Mouse (Mus musculus) forebrain, embryonic 16.5 days (tissue): ENCODE results near the gene Spata5. TPM values are rescaled to one million over a fixed set of nuclear protein-coding genes. Genes with fewer than 3 reads are reported as not detected.

Experiments
- ATAC-seq: fragments of 200-750 bp; cut with Nextera tagmentation; 2 replicates; pipeline ENCODE4 v1.8.0; 2017; ENCODE audit warnings: mild to moderate bottlenecking, moderate library complexity
- H3K27ac ChIP-seq: fragments of 300-500 bp; sonication (generic); 2 replicates; pipeline ENCODE4 v1.5.1; 2014; ENCODE audit warnings: low read length, control low read depth
- H3K27me3 ChIP-seq: fragments of 300-500 bp; sonication (generic); replicated peaks from 2 replicates; pipeline ENCODE4 v1.6.1; 2014; ENCODE audit warnings: low read length; ENCODE audit not compliant: control insufficient read depth, insufficient read depth
- H3K36me3 ChIP-seq: fragments of 300-500 bp; sonication (generic); 2 replicates; pipeline ENCODE4 v1.6.1; 2014; ENCODE audit not compliant: control insufficient read depth, insufficient read depth
- H3K4me1 ChIP-seq: fragments of 300-500 bp; sonication (generic); replicated peaks from 2 replicates; pipeline ENCODE4 v1.6.1; 2014; ENCODE audit warnings: low read length; ENCODE audit not compliant: control insufficient read depth, insufficient read depth
- H3K4me2 ChIP-seq: fragments of 300-500 bp; sonication (generic); 2 replicates; pipeline ENCODE4 v1.6.1; 2014; ENCODE audit warnings: mild to moderate bottlenecking, low read length, control low read depth
- H3K4me3 ChIP-seq: fragments of 300-500 bp; sonication (generic); replicated peaks from 2 replicates; pipeline ENCODE4 v1.5.1; 2014; ENCODE audit warnings: mild to moderate bottlenecking, low read length, control low read depth
- H3K9ac ChIP-seq: fragments of 300-500 bp; sonication (generic); replicated peaks from 2 replicates; pipeline ENCODE4 v1.6.1; 2014; ENCODE audit warnings: low read depth, low read length, control low read depth
- H3K9me3 ChIP-seq: fragments of 300-500 bp; sonication (generic); 2 replicates; pipeline ENCODE4 v1.6.1; 2016; ENCODE audit warnings: low read length; ENCODE audit not compliant: control insufficient read depth
- WGBS: fragments of 180-500 bp; shearing (Covaris S2); extraction: QIAGEN DNeasy Blood & Tissue Kit; methylation state at CpG from one replicate; pipeline ENCODE4 v1.1.7; 2014; 5-methylcytosine and 5-hydroxymethylcytosine counted together
- polyA plus RNA-seq: library from polyadenylated mRNA; unstranded; fragments of >200 nt; fragmentation: Nextera tagmentation; extraction: Ambion mirVana; gene quantifications from 2 replicates; pipeline ENCODE4 v1.2.1, GENCODE M21; 2015

The Spata5 gene
- polyA plus RNA-seq, 1 experiment from 2014 or later = 37.6 TPM

GRCm38 (mm10) chr3:37469353-37469752, 49.7 kb downstream of the Spata5 start:
- no peaks in the 10 kb centered on the region for H3K36me3 ChIP-seq
- H3K4me1 ChIP-seq = no peaks in the 10 kb centered on the region
- no peak for ATAC-seq
- no peak overlapping the region for H3K27ac ChIP-seq
- no peaks in the 10 kb centered on the region for H3K9me3 ChIP-seq
- no peaks in the 10 kb centered on the region for H3K27me3 ChIP-seq
- WGBS = 90% methylated on average over 4 of the region's 4 CpGs
- H3K4me2 ChIP-seq = no peak overlapping the region
- no peak overlapping the region for H3K4me3 ChIP-seq
- H3K9ac ChIP-seq = no peak overlapping the region

GRCm38 (mm10) chr3:37470867-37471266, 51.2 kb downstream of the Spata5 start:
- Histone ChIP-seq H3K27me3 (no peaks in the 10 kb centered on the region), H3K4me3 (no peak overlapping the region), H3K36me3 (no peaks in the 10 kb centered on the region), H3K9ac (no peak overlapping the region), H3K4me1 (no peaks in the 10 kb centered on the region), H3K27ac (no peak overlapping the region), H3K9me3 (no peaks in the 10 kb centered on the region), H3K4me2 (no peak overlapping the region)
- no peak for ATAC-seq
- WGBS = 90% methylated on average over 2 of the region's 2 CpGs

GRCm38 (mm10) chr3:37472461-37472860, 52.8 kb downstream of the Spata5 start:
- H3K4me3 ChIP-seq = no peak overlapping the region
- H3K36me3 ChIP-seq = no peaks in the 10 kb centered on the region
- no peak overlapping the region for H3K4me2 ChIP-seq

GRCm38 (mm10) chr3:37476485-37476884, 56.8 kb downstream of the Spata5 start:
- Histone ChIP-seq H3K4me2 (no peak overlapping the region), H3K27me3 (no peaks in the 10 kb centered on the region), H3K4me1 (no peaks in the 10 kb centered on the region), H3K27ac (no peak overlapping the region), H3K9ac (no peak overlapping the region), H3K4me3 (no peak overlapping the region), H3K36me3 (no peaks in the 10 kb centered on the region), H3K9me3 (no peaks in the 10 kb centered on the region)
- ATAC-seq = no peak
- 71% methylated on average over 1 of the region's 1 CpGs for WGBS

More at GRCm38 (mm10) chr3:37472461-37472860, 52.8 kb downstream of the Spata5 start:
- H3K27me3 ChIP-seq = no peaks in the 10 kb centered on the region
- no peaks in the 10 kb centered on the region for H3K4me1 ChIP-seq
- H3K9me3 ChIP-seq = no peaks in the 10 kb centered on the region
- no peak for ATAC-seq
- H3K27ac ChIP-seq = no peak overlapping the region
- H3K9ac ChIP-seq = no peak overlapping the region

GRCm38 (mm10) chr3:37477438-37478188, 57.9 kb downstream of the Spata5 start:
- no peaks in the 10 kb centered on the region for H3K27me3 ChIP-seq
- no peak overlapping the region for H3K4me3 ChIP-seq
- H3K4me1 ChIP-seq = no peaks in the 10 kb centered on the region
- WGBS = 57% methylated on average over 7 of the region's 7 CpGs
- no peak overlapping the region for H3K4me2 ChIP-seq
- H3K9ac ChIP-seq = no peak overlapping the region
- no peak overlapping the region for H3K27ac ChIP-seq
- no peaks in the 10 kb centered on the region for H3K36me3 ChIP-seq
- no peak for ATAC-seq
- H3K9me3 ChIP-seq = no peaks in the 10 kb centered on the region

- ATAC-seq = no peak
- whole genome bisulfite sequencing = 97% methylated on average over 1 of the region's 1 CpGs
- Histone ChIP-seq H3K27ac (no peak overlapping the region), H3K4me2 (no peak overlapping the region), H3K4me1 (no peaks in the 10 kb centered on the region), H3K4me3 (no peak overlapping the region), H3K9ac (no peak overlapping the region), H3K27me3 (no peaks in the 10 kb centered on the region), H3K36me3 (no peaks in the 10 kb centered on the region), H3K9me3 (no peaks in the 10 kb centered on the region)
Observed at GRCm38 (mm10) chr3:37479771-37480170, 60.1 kb downstream of the Spata5 start.

- no peaks in the 10 kb centered on the region for H3K36me3 ChIP-seq
- H3K4me2 ChIP-seq = no peak overlapping the region
- WGBS = 88% methylated on average over 31 of the region's 31 CpGs
- H3K27ac ChIP-seq = no peak overlapping the region
- H3K27me3 ChIP-seq = no peaks in the 10 kb centered on the region
- H3K4me1 ChIP-seq = no peaks in the 10 kb centered on the region
- H3K9me3 ChIP-seq = no peaks in the 10 kb centered on the region
- H3K4me3 ChIP-seq = no peak overlapping the region
- H3K9ac ChIP-seq = no peak overlapping the region
- ATAC-seq = no peak
Observed at GRCm38 (mm10) chr3:37481295-37481694, 61.6 kb downstream of the Spata5 start.

- ATAC-seq = no peak
- H3K27me3 ChIP-seq = no peaks in the 10 kb centered on the region
- 94% methylated on average over 1 of the region's 1 CpGs for WGBS
- no peaks in the 10 kb centered on the region for H3K9me3 ChIP-seq
- no peak overlapping the region for H3K9ac ChIP-seq
- no peaks in the 10 kb centered on the region for H3K36me3 ChIP-seq
- no peak overlapping the region for H3K4me3 ChIP-seq
- no peak overlapping the region for H3K27ac ChIP-seq
- no peak overlapping the region for H3K4me2 ChIP-seq
- H3K4me1 ChIP-seq = no peaks in the 10 kb centered on the region
Observed at GRCm38 (mm10) chr3:37482720-37483119, 63.0 kb downstream of the Spata5 start.

GRCm38 (mm10) chr3:37483709-37484265, 64.1 kb downstream of the Spata5 start:
- no peaks in the 10 kb centered on the region for H3K36me3 ChIP-seq
- H3K9me3 ChIP-seq = no peaks in the 10 kb centered on the region
- no peaks in the 10 kb centered on the region for H3K27me3 ChIP-seq
- no peak overlapping the region for H3K9ac ChIP-seq
- H3K4me1 ChIP-seq = no peaks in the 10 kb centered on the region
- no peak overlapping the region for H3K27ac ChIP-seq
- no peak overlapping the region for H3K4me3 ChIP-seq
- H3K4me2 ChIP-seq = no peak overlapping the region
- ATAC-seq = no peak
- WGBS = 87% methylated on average over 4 of the region's 4 CpGs
